Mouse (Mus musculus): ENCODE measurements around the gene Tmem168. TPM values are rescaled to one million over a fixed set of nuclear protein-coding genes. Genes with fewer than 3 reads are reported as not detected.

Tmem168 gene
- polyA plus RNA-seq, 1 experiment from 2014 or later = 45.4 TPM

- no peak overlapping the region for H3K4me2 ChIP-seq (replicated peaks)
- ATAC-seq (ENCODE audit: insufficient number of reproducible peaks, insufficient read depth, low FRiP score, low TSS enrichment) = no peak
- 86% methylated on average over 1 of the region's 1 CpGs for WGBS
- no peaks in the 10 kb centered on the region for H3K9me3 ChIP-seq
- no peak overlapping the region for H3K27ac ChIP-seq
- no peak overlapping the region for H3K9ac ChIP-seq
- H3K4me3 ChIP-seq = no peak overlapping the region
- no peaks in the 10 kb centered on the region for H3K4me1 ChIP-seq
- peaks cover 25% of the 10 kb centered on the region for H3K36me3 ChIP-seq
- H3K27me3 ChIP-seq = no peaks in the 10 kb centered on the region
Measured at GRCm38 (mm10) chr6:13582075-13582474, 25.8 kb downstream of the Tmem168 start.

GRCm38 (mm10) chr6:13565734-13566133, 42.2 kb downstream of the Tmem168 start:
- no peak for ATAC-seq (ENCODE audit: insufficient number of reproducible peaks, insufficient read depth, low FRiP score, low TSS enrichment)
- no peak overlapping the region for H3K4me3 ChIP-seq
- WGBS = 100% methylated on average over 1 of the region's 1 CpGs
- H3K27me3 ChIP-seq = no peaks in the 10 kb centered on the region
- H3K36me3 ChIP-seq = no peaks in the 10 kb centered on the region
- H3K4me2 ChIP-seq (replicated peaks) = no peak overlapping the region
- H3K9me3 ChIP-seq = no peaks in the 10 kb centered on the region
- H3K27ac ChIP-seq = no peak overlapping the region
- no peaks in the 10 kb centered on the region for H3K4me1 ChIP-seq
- H3K9ac ChIP-seq = no peak overlapping the region

GRCm38 (mm10) chr6:13555266-13555665, 52.6 kb downstream of the Tmem168 start:
- WGBS = 73% methylated on average over 2 of the region's 2 CpGs
- no peak for ATAC-seq (ENCODE audit: insufficient number of reproducible peaks, insufficient read depth, low FRiP score, low TSS enrichment)
- H3K4me3 ChIP-seq = no peak overlapping the region

GRCm38 (mm10) chr6:13541761-13542160, 66.1 kb downstream of the Tmem168 start:
- Histone ChIP-seq H3K36me3 (no peaks in the 10 kb centered on the region), H3K9ac (no peak overlapping the region), H3K27me3 (no peaks in the 10 kb centered on the region), H3K27ac (no peak overlapping the region), H3K4me2 (replicated peaks) (no peak overlapping the region), H3K4me3 (no peak overlapping the region), H3K4me1 (no peaks in the 10 kb centered on the region), H3K9me3 (no peaks in the 10 kb centered on the region)
- WGBS = 87% methylated on average over 3 of the region's 3 CpGs
- no peak for ATAC-seq (ENCODE audit: insufficient number of reproducible peaks, insufficient read depth, low FRiP score, low TSS enrichment)

More at GRCm38 (mm10) chr6:13555266-13555665, 52.6 kb downstream of the Tmem168 start:
- no peak overlapping the region for H3K9ac ChIP-seq
- H3K36me3 ChIP-seq = no peaks in the 10 kb centered on the region
- no peaks in the 10 kb centered on the region for H3K27me3 ChIP-seq
- no peak overlapping the region for H3K27ac ChIP-seq
- no peaks in the 10 kb centered on the region for H3K9me3 ChIP-seq
- no peak overlapping the region for H3K4me2 ChIP-seq (replicated peaks)
- no peaks in the 10 kb centered on the region for H3K4me1 ChIP-seq

GRCm38 (mm10) chr6:13537275-13537964, 70.5 kb downstream of the Tmem168 start:
- no peaks in the 10 kb centered on the region for H3K4me1 ChIP-seq
- H3K9me3 ChIP-seq = no peaks in the 10 kb centered on the region
- H3K36me3 ChIP-seq = no peaks in the 10 kb centered on the region
- no peak for ATAC-seq (ENCODE audit: insufficient number of reproducible peaks, insufficient read depth, low FRiP score, low TSS enrichment)
- no peak overlapping the region for H3K9ac ChIP-seq
- no peak overlapping the region for H3K27ac ChIP-seq
- WGBS = 79% methylated on average over 7 of the region's 7 CpGs
- no peaks in the 10 kb centered on the region for H3K27me3 ChIP-seq
- H3K4me2 ChIP-seq (replicated peaks) = no peak overlapping the region
- H3K4me3 ChIP-seq = no peak overlapping the region

Other genes with a start within 250 kb of the Tmem168 start
- gene Bmt2, start 69.9 kb upstream of the Tmem168 start, polyA plus RNA-seq (2016; fragmentation: Nextera tagmentation; extraction: Ambion mirVana) = 20.1 and 23.6 TPM in 2 replicates
- gene Gpr85, start 231.8 kb upstream of the Tmem168 start, polyA plus RNA-seq (2016; fragmentation: Nextera tagmentation; extraction: Ambion mirVana) = 9.2 and 11.3 TPM in 2 replicates

Data from embryonic facial prominence, embryonic 12.5 days (tissue).